Mouse (Mus musculus): Measurements from ENCODE around the gene Nbeal2. TPM values are rescaled to one million over a fixed set of nuclear protein-coding genes. Genes with fewer than 3 reads are reported as not detected.
"Not testable (repeated sequence)": the region's sequence is repeated elsewhere in the genome, so short reads cannot be mapped to it uniquely, and the experiment has no call there.

Nbeal2 gene
- polyA plus RNA-seq, 1 experiment from 2014 or later: 1.8 TPM

- no peaks in the 10 kb centered on the region for H3K27me3 ChIP-seq
- peaks cover 44% of the 10 kb centered on the region for H3K4me1 ChIP-seq
- H3K9ac ChIP-seq: no peak overlapping the region
- 74% methylated on average over 5 of the region's 5 CpGs for WGBS
- no peak for ATAC-seq (ENCODE audit: insufficient number of reproducible peaks, insufficient read depth, low FRiP score, low TSS enrichment, low read depth)
- no peaks in the 10 kb centered on the region; the same call in 1 of the 2 replicates for H3K36me3 ChIP-seq
- no peaks in the 10 kb centered on the region for H3K9me3 ChIP-seq
- no peak overlapping the region for H3K27ac ChIP-seq
- H3K4me2 ChIP-seq: no peak overlapping the region
- no peak overlapping the region for H3K4me3 ChIP-seq
Measured at GRCm38 (mm10) chr9:110685591-110685990, 31.6 kb upstream of the Nbeal2 start.

GRCm38 (mm10) chr9:110685187-110685586 lies 31.2 kb upstream of the Nbeal2 start:
- 72% methylated on average over 8 of the region's 8 CpGs for WGBS
- ATAC-seq (ENCODE audit: insufficient number of reproducible peaks, insufficient read depth, low FRiP score, low TSS enrichment, low read depth): no peak
- 0 out of 2 replicates have a peak overlapping the region, but pooled peaks have one; percentile 66 for H3K27ac ChIP-seq
- H3K9ac ChIP-seq: no peak overlapping the region
- no peak overlapping the region for H3K4me2 ChIP-seq
- peaks cover 44% of the 10 kb centered on the region for H3K4me1 ChIP-seq
- H3K4me3 ChIP-seq: no peak overlapping the region
- no peaks in the 10 kb centered on the region for H3K9me3 ChIP-seq
- H3K36me3 ChIP-seq: peaks cover under 1% of the 10 kb centered on the region
- H3K27me3 ChIP-seq: no peaks in the 10 kb centered on the region

- peaks cover 44% of the 10 kb centered on the region for H3K4me1 ChIP-seq
- no peak overlapping the region for H3K4me2 ChIP-seq
- no peaks in the 10 kb centered on the region for H3K27me3 ChIP-seq
- H3K27ac ChIP-seq: peak overlapping the region; percentile 66
- peak overlapping the region; percentile 41; the same call in 1 of the 2 replicates for H3K9ac ChIP-seq
- ATAC-seq (ENCODE audit: insufficient number of reproducible peaks, insufficient read depth, low FRiP score, low TSS enrichment, low read depth): peak; percentile 64; the same call in 1 of the 2 replicates
- no peak overlapping the region for H3K4me3 ChIP-seq
- WGBS: 68% methylated on average over 6 of the region's 6 CpGs
- H3K36me3 ChIP-seq: peaks cover 3% of the 10 kb centered on the region
- no peaks in the 10 kb centered on the region for H3K9me3 ChIP-seq
Measured at GRCm38 (mm10) chr9:110684100-110684831, 30.3 kb upstream of the Nbeal2 start.

GRCm38 (mm10) chr9:110683574-110684099 lies 29.7 kb upstream of the Nbeal2 start:
- Histone ChIP-seq H3K9ac (no peak overlapping the region; the same call in 1 of the 2 replicates), H3K9me3 (no peaks in the 10 kb centered on the region), H3K4me3 (no peak overlapping the region), H3K27me3 (no peaks in the 10 kb centered on the region), H3K4me2 (0 out of 2 replicates have a peak overlapping the region, but pooled peaks have one; percentile 1), H3K27ac (peak overlapping the region; percentile 66), H3K36me3 (peaks cover 3% of the 10 kb centered on the region), H3K4me1 (peaks cover 44% of the 10 kb centered on the region)
- no peak for ATAC-seq (ENCODE audit: insufficient number of reproducible peaks, insufficient read depth, low FRiP score, low TSS enrichment, low read depth)
- WGBS: 40% methylated on average over 4 of the region's 4 CpGs

GRCm38 (mm10) chr9:110682697-110683096 lies 28.7 kb upstream of the Nbeal2 start:
- peaks cover 44% of the 10 kb centered on the region for H3K4me1 ChIP-seq
- not testable (repeated sequence) for H3K36me3 ChIP-seq; H3K27ac ChIP-seq; H3K27me3 ChIP-seq; H3K4me3 ChIP-seq; H3K9ac ChIP-seq; H3K4me2 ChIP-seq; ATAC-seq (ENCODE audit: insufficient number of reproducible peaks, insufficient read depth, low FRiP score, low TSS enrichment, low read depth); H3K9me3 ChIP-seq
- 90% methylated on average over 3 of the region's 3 CpGs for WGBS

GRCm38 (mm10) chr9:110682255-110682654 lies 28.3 kb upstream of the Nbeal2 start:
- H3K9ac ChIP-seq: no peak overlapping the region
- H3K27me3 ChIP-seq: no peaks in the 10 kb centered on the region
- peaks cover 3% of the 10 kb centered on the region for H3K36me3 ChIP-seq
- H3K4me2 ChIP-seq: no peak overlapping the region
- H3K9me3 ChIP-seq: no peaks in the 10 kb centered on the region
- 49% methylated on average over 5 of the region's 5 CpGs for WGBS
- ATAC-seq (ENCODE audit: insufficient number of reproducible peaks, insufficient read depth, low FRiP score, low TSS enrichment, low read depth): no peak
- no peak overlapping the region for H3K27ac ChIP-seq
- no peak overlapping the region for H3K4me3 ChIP-seq
- peaks cover 42% of the 10 kb centered on the region for H3K4me1 ChIP-seq

- no peak for ATAC-seq (ENCODE audit: insufficient number of reproducible peaks, insufficient read depth, low FRiP score, low TSS enrichment, low read depth)
- H3K27ac ChIP-seq: no peak overlapping the region
- H3K4me3 ChIP-seq: no peak overlapping the region
- no peaks in the 10 kb centered on the region for H3K27me3 ChIP-seq
- H3K4me2 ChIP-seq: no peak overlapping the region
- H3K9ac ChIP-seq: no peak overlapping the region
- peaks cover 40% of the 10 kb centered on the region for H3K4me1 ChIP-seq
- H3K36me3 ChIP-seq: peaks cover 3% of the 10 kb centered on the region
- H3K9me3 ChIP-seq: no peaks in the 10 kb centered on the region
- WGBS: 81% methylated on average over 9 of the region's 9 CpGs
Measured at GRCm38 (mm10) chr9:110681817-110682216, 27.9 kb upstream of the Nbeal2 start.

- Histone ChIP-seq H3K36me3 (peaks cover 3% of the 10 kb centered on the region), H3K9me3 (no peaks in the 10 kb centered on the region), H3K4me2 (no peak overlapping the region), H3K27me3 (no peaks in the 10 kb centered on the region), H3K4me3 (no peak overlapping the region), H3K4me1 (peaks cover 36% of the 10 kb centered on the region), H3K27ac (no peak overlapping the region), H3K9ac (no peak overlapping the region)
- no peak for ATAC-seq (ENCODE audit: insufficient number of reproducible peaks, insufficient read depth, low FRiP score, low TSS enrichment, low read depth)
- WGBS: 67% methylated on average over 7 of the region's 7 CpGs
Measured at GRCm38 (mm10) chr9:110680736-110681507, 27.0 kb upstream of the Nbeal2 start.

GRCm38 (mm10) chr9:110678886-110679285 lies 24.9 kb upstream of the Nbeal2 start:
- H3K27ac ChIP-seq: no peak overlapping the region
- H3K36me3 ChIP-seq: peaks cover 3% of the 10 kb centered on the region
- no peak overlapping the region for H3K4me3 ChIP-seq
- H3K9ac ChIP-seq: no peak overlapping the region
- 69% methylated on average over 5 of the region's 5 CpGs for WGBS
- no peaks in the 10 kb centered on the region for H3K9me3 ChIP-seq
- H3K4me2 ChIP-seq: no peak overlapping the region
- no peak for ATAC-seq (ENCODE audit: insufficient number of reproducible peaks, insufficient read depth, low FRiP score, low TSS enrichment, low read depth)
- H3K27me3 ChIP-seq: no peaks in the 10 kb centered on the region
- peaks cover 19% of the 10 kb centered on the region for H3K4me1 ChIP-seq

- Histone ChIP-seq H3K4me3 (no peak overlapping the region), H3K4me2 (no peak overlapping the region), H3K36me3 (peaks cover 6% of the 10 kb centered on the region), H3K9me3 (no peaks in the 10 kb centered on the region), H3K4me1 (peaks cover 16% of the 10 kb centered on the region), H3K27me3 (no peaks in the 10 kb centered on the region), H3K27ac (no peak overlapping the region), H3K9ac (no peak overlapping the region)
- 90% methylated on average over 8 of the region's 8 CpGs for WGBS
- ATAC-seq (ENCODE audit: insufficient number of reproducible peaks, insufficient read depth, low FRiP score, low TSS enrichment, low read depth): no peak
Measured at GRCm38 (mm10) chr9:110676492-110676911, 22.5 kb upstream of the Nbeal2 start.

- no peak overlapping the region for H3K4me2 ChIP-seq
- 0 out of 2 replicates have a peak, but pooled peaks cover 3% of the 10 kb centered on the region for H3K36me3 ChIP-seq
- no peaks in the 10 kb centered on the region for H3K9me3 ChIP-seq
- 0 out of 2 replicates have a peak overlapping the region, but pooled peaks have one; percentile 16 for H3K9ac ChIP-seq
- no peaks in the 10 kb centered on the region for H3K27me3 ChIP-seq
- H3K4me3 ChIP-seq: no peak overlapping the region
- peaks cover 16% of the 10 kb centered on the region for H3K4me1 ChIP-seq
- H3K27ac ChIP-seq: peak overlapping the region; percentile 22; the same call in 1 of the 2 replicates
- ATAC-seq (ENCODE audit: insufficient number of reproducible peaks, insufficient read depth, low FRiP score, low TSS enrichment, low read depth): no peak
- WGBS: 56% methylated on average over 10 of the region's 10 CpGs
Measured at GRCm38 (mm10) chr9:110673107-110673752, 19.3 kb upstream of the Nbeal2 start.
